Mouse (Mus musculus) gastrocnemius, postnatal 25 days (tissue): Measurements from ENCODE around the gene Prex1. TPM values are rescaled to one million over a fixed set of nuclear protein-coding genes. Genes with fewer than 3 reads are reported as not detected.

Experiments
- DNase-seq: peaks from one replicate; pipeline ENCODE4 v3.0.0; 2022
- total RNA-seq, 2 experiments: library from RNA; stranded (reverse); gene quantifications; 1 replicate in 1 of 2; 2 replicates in 1 of 2; pipeline ENCODE4 v1.2.3; 2021

The Prex1 gene
- total RNA-seq, 2 experiments from 2014 or later: 5.4 to 7.6 TPM

GRCm38 (mm10) chr2:166661971-166662370, 51.7 kb downstream of the Prex1 start:
- no peak for DNase-seq

GRCm38 (mm10) chr2:166661498-166661897, 52.1 kb downstream of the Prex1 start:
- no peak for DNase-seq

GRCm38 (mm10) chr2:166658380-166658779, 55.3 kb downstream of the Prex1 start:
- no peak for DNase-seq

- no peak for DNase-seq
Observed at GRCm38 (mm10) chr2:166657451-166658011, 56.1 kb downstream of the Prex1 start.

GRCm38 (mm10) chr2:166656630-166657029, 57.0 kb downstream of the Prex1 start:
- DNase-seq: no peak

GRCm38 (mm10) chr2:166655727-166656520, 57.7 kb downstream of the Prex1 start:
- DNase-seq: no peak

- no peak for DNase-seq
Observed at GRCm38 (mm10) chr2:166655308-166655707, 58.3 kb downstream of the Prex1 start.

- DNase-seq: no peak
Observed at GRCm38 (mm10) chr2:166654875-166655274, 58.8 kb downstream of the Prex1 start.

GRCm38 (mm10) chr2:166653564-166653963, 60.1 kb downstream of the Prex1 start:
- DNase-seq: no peak

- DNase-seq: no peak
Observed at GRCm38 (mm10) chr2:166652672-166653071, 61.0 kb downstream of the Prex1 start.

GRCm38 (mm10) chr2:166651317-166652030, 62.2 kb downstream of the Prex1 start:
- no peak for DNase-seq

- DNase-seq: no peak
Observed at GRCm38 (mm10) chr2:166650414-166650813, 63.2 kb downstream of the Prex1 start.

- DNase-seq: no peak
Observed at GRCm38 (mm10) chr2:166647242-166647641, 66.4 kb downstream of the Prex1 start.

GRCm38 (mm10) chr2:166646434-166647088, 67.1 kb downstream of the Prex1 start:
- DNase-seq: no peak

GRCm38 (mm10) chr2:166644816-166645215, 68.8 kb downstream of the Prex1 start:
- no peak for DNase-seq

GRCm38 (mm10) chr2:166642581-166642987, 71.0 kb downstream of the Prex1 start:
- no peak for DNase-seq

GRCm38 (mm10) chr2:166639750-166640149, 73.9 kb downstream of the Prex1 start:
- no peak for DNase-seq

GRCm38 (mm10) chr2:166638947-166639641, 74.5 kb downstream of the Prex1 start:
- no peak for DNase-seq

- DNase-seq: peak; percentile 41
Observed at GRCm38 (mm10) chr2:166638079-166638800, 75.4 kb downstream of the Prex1 start.

GRCm38 (mm10) chr2:166637673-166637990, 76.0 kb downstream of the Prex1 start:
- DNase-seq: no peak

GRCm38 (mm10) chr2:166636867-166637672, 76.6 kb downstream of the Prex1 start:
- no peak for DNase-seq
